Mouse (Mus musculus) ES-Bruce4 (cell line): Measurements from ENCODE around the gene Socs3. TPM values are rescaled to one million over a fixed set of nuclear protein-coding genes. Genes with fewer than 3 reads are reported as not detected.

Experiments used
- H3K27ac ChIP-seq: 2 replicates; pipeline ENCODE4 v1.5.1; 2012; ENCODE audit warnings: low read length, inconsistent platforms; ENCODE audit not compliant: insufficient read depth
- H3K27me3 ChIP-seq: 2 replicates; pipeline ENCODE4 v1.6.1; 2012; ENCODE audit warnings: mild to moderate bottlenecking, low read length, inconsistent platforms; ENCODE audit not compliant: control insufficient read depth, poor library complexity, insufficient read depth, severe bottlenecking
- H3K36me3 ChIP-seq: 2 replicates; pipeline ENCODE4 v1.6.1; 2012; ENCODE audit warnings: inconsistent platforms, mild to moderate bottlenecking, low read length, moderate library complexity; ENCODE audit not compliant: control insufficient read depth, poor library complexity, insufficient read depth, severe bottlenecking
- H3K4me1 ChIP-seq: one replicate; pipeline ENCODE4 v1.8.1; 2011; ENCODE audit warnings: low read length; ENCODE audit not compliant: control insufficient read depth, insufficient read depth
- H3K4me3 ChIP-seq: 2 replicates; pipeline ENCODE4 v1.5.1; 2011; ENCODE audit warnings: low read depth, mild to moderate bottlenecking, low read length
- H3K9ac ChIP-seq: 2 replicates; pipeline ENCODE4 v1.6.1; 2012; ENCODE audit warnings: low read depth, mild to moderate bottlenecking, inconsistent platforms; ENCODE audit not compliant: poor library complexity, severe bottlenecking
- H3K9me3 ChIP-seq: replicated peaks from 2 replicates; pipeline ENCODE4 v1.6.1; 2012; ENCODE audit warnings: mild to moderate bottlenecking, low read length, inconsistent platforms; ENCODE audit not compliant: control insufficient read depth, poor library complexity, insufficient read depth, severe bottlenecking
- CTCF ChIP-seq: IDR thresholded peaks from one replicate; pipeline ENCODE4 v1.8.1; 2011; ENCODE audit warnings: low read depth, low read length
- EP300 ChIP-seq: IDR thresholded peaks from 2 replicates; pipeline ENCODE4 v1.6.1; 2011; ENCODE audit warnings: low read depth, low read length; ENCODE audit not compliant: insufficient read depth
- POLR2A ChIP-seq: IDR thresholded peaks from one replicate; pipeline ENCODE4 v1.8.1; 2011; ENCODE audit warnings: low read length; ENCODE audit not compliant: insufficient read depth
- polyA plus RNA-seq: library from polyadenylated mRNA; stranded (reverse); fragments of >200 nt; gene quantifications from 2 replicates; pipeline ENCODE4 v1.2.4, GENCODE M21; 2011; ENCODE audit warnings: low read depth; ENCODE audit not compliant: missing spikeins, insufficient read depth, insufficient read length

Socs3 gene
- polyA plus RNA-seq, 1 experiment, result 61.5 TPM

DNA sequence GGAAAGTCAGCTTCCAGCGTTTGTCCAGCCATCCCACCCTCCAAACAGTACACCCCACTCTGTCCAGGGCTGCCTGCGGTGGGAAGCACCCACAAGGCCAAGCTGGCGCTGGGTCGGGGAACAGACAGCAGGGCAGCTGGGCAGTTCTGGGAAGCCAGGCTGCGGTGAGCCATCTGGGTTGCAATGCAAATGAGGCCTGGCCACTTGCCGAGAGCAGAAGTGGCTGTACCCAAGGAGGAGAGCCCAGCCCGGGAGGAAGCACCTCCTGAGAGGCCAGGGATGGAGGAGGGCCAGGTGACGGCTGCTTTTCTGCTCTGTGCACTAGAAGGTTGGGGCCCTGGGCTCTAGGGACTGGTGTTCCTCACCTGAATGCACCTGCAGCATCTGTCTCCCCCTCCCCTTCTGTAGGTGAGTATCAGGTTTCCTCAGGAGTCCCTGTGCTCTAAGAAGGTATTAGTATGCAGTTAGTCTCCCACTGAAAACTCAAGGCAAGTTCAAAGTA, 6.3 kb upstream of the Socs3 start:
- no peaks in the 10 kb centered on the region for H3K9me3 ChIP-seq
- H3K4me3 ChIP-seq, result peak overlapping the region; percentile 39
- no peaks in the 10 kb centered on the region for H3K27me3 ChIP-seq
- H3K36me3 ChIP-seq, result no peaks in the 10 kb centered on the region
- H3K9ac ChIP-seq, result peak overlapping the region; percentile 44
- H3K4me1 ChIP-seq, result peaks cover 9% of the 10 kb centered on the region
- peak overlapping the region; percentile 99 for H3K27ac ChIP-seq
- no peak for TF ChIP-seq CTCF
- TF ChIP-seq EP300, result no peak; the same call in 1 of the 2 replicates
- no peak for TF ChIP-seq POLR2A

DNA sequence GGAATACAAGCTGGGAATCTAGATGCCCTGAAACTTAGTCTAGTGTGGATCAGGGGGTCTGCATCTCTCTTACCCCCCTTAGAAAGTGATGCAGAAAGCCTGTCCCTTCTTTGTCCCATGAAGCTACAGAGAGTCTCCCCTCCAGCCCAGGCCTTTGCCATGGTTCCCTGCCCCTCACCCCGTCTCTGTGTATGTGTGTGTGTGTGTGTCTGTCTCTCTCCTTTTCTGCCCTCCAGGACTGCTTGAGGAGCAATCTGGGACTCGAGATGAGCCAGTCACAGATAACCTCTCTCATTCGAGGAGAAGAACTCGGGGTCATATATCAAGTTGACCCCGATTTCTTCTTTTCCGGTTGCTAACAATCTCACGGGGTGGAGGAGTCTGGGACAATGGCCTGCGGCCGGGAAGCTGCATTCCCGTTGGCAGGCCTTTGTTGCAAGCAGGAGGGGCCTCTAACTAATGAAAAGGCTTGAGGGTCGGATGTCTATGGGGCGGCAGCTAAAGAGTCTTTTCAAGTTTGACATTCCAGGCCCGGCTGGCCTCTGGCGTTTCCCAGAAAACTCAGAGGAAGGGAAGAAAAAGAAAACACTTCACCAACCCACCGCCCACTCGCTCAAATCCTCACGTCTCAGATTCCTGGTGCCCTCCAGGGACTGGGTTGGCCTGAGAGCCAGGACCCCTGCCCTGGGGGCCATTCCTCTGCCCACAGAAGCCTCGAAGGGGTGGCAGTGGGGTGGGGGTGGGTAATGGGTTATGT, 5.5 kb upstream of the Socs3 start:
- TF ChIP-seq EP300 (peak; percentile 99), CTCF (no peak), POLR2A (no peak)
- H3K36me3 ChIP-seq, result no peaks in the 10 kb centered on the region
- H3K4me3 ChIP-seq, result no peak overlapping the region
- H3K9ac ChIP-seq, result peak overlapping the region; percentile 44
- peaks cover 14% of the 10 kb centered on the region for H3K4me1 ChIP-seq
- peak overlapping the region; percentile 99 for H3K27ac ChIP-seq
- no peaks in the 10 kb centered on the region for H3K27me3 ChIP-seq
- no peaks in the 10 kb centered on the region for H3K9me3 ChIP-seq

DNA sequence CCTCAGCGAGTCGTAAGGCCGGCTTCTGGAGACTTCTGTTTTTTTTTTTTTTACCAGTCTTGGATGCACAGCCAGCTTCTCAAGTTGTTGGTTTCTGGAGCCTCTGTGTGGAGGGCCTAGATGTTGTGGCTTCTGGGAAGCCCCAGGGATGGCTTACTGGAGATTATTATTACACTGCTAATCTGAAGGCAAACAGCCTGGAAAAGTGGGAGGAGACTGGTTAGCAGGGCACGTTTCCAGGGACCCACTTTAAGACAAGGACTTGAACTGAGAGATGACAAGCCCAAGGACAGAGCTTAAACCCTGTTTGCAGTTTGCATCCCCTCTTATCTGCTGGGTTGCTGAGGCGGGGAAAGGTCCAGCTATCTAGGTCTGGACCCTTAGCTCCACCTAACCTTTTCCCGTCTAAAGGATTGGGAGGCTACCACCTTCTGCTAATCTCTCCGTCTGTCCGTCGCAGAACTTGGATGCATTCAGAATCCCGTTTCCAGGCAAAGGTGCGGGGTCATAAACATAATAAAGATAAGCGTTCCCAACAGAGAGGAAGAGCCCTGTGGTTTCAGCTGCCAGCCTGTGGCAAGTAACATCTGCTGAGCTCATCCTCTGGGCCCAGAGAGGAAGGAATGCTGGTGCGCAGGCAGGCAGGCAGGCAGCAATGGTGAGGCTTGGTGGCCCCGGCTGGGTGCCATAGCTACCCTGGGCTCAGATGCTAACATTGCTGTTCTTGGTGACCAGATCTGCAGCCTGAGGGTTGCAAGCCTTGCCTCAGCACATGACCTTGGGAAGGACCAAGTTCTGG, 4.7 kb upstream of the Socs3 start:
- Histone ChIP-seq H3K9ac (0 out of 2 replicates have a peak overlapping the region, but pooled peaks have one; percentile 8), H3K4me3 (no peak overlapping the region), H3K27ac (peak overlapping the region; percentile 96), H3K9me3 (no peaks in the 10 kb centered on the region), H3K27me3 (no peaks in the 10 kb centered on the region), H3K4me1 (peaks cover 15% of the 10 kb centered on the region), H3K36me3 (no peaks in the 10 kb centered on the region)
- TF ChIP-seq POLR2A (no peak), EP300 (peak; percentile 96)

DNA sequence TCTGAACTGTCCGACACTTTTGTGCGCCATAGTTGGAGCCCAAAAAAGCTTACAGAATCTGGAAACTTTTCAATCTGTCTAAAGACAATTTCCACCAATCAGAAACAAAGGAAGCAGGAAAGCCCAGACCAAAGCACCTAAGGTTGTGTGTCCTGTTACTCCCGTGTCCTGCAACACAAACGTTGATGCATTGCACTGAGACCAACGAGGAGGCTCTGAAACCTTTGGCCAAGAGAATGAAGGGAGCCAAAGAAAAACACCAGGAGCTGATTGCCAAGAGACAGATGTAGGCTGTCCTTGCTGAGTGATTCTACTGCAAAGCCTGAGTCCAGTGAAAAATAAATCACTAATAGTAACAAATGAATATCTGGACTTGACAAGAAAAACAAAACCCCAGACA, 3.7 kb upstream of the Socs3 start:
- TF ChIP-seq EP300, result no peak
- no peak for TF ChIP-seq CTCF
- no peak for TF ChIP-seq POLR2A

DNA sequence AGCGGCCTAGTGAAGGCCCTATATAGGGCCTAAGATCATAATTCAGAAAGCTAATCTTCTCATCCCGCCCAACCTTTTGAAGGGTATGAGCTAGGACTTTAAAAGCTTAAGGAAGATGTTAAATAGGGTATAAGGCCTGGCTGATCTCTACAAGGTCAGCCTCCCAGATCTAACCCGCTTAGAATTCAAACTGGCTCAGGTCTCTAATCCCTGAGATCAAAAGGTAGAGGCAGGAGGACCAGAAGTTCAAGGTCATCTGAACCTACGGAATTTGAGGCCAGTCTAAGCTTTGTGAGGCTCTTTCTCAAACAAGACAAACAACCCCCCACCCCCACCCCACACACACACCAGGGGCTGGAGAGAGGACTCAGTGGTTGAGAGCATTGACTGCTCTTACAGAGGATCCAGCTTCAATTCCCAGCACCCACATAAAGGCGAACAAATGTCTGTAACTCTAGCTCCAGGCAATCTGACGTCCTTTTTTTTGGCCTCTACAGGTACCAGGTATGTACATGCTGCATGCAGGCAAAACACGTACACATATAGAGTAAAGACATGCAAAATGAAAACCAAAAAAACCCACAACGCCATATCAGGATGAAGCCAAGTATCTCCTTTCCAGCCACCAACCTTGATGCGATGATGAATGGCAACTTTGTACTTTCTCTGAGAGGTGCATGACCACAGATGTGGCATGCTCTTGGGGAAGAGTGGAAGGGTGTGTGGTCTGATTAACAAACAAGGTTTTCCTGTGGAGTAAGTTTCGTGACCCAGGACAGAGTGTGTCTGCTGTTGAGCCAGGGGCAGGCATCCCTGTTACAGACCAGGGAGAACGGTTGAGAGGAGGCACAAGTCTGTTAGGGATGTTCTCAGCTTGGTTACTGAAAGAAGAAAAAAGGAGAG, 3.1 kb upstream of the Socs3 start:
- Histone ChIP-seq H3K9me3 (no peaks in the 10 kb centered on the region), H3K4me1 (peaks cover 13% of the 10 kb centered on the region), H3K27ac (peak overlapping the region; percentile 96), H3K4me3 (no peak overlapping the region), H3K27me3 (no peaks in the 10 kb centered on the region), H3K9ac (no peak overlapping the region), H3K36me3 (peaks cover 2% of the 10 kb centered on the region)
- TF ChIP-seq POLR2A (no peak), CTCF (no peak), EP300 (peak; percentile 95)

More for the DNA sequence above, 3.7 kb upstream of the Socs3 start:
- no peaks in the 10 kb centered on the region for H3K27me3 ChIP-seq
- peak overlapping the region; percentile 96 for H3K27ac ChIP-seq
- no peak overlapping the region for H3K4me3 ChIP-seq
- peaks cover 15% of the 10 kb centered on the region for H3K4me1 ChIP-seq
- no peaks in the 10 kb centered on the region for H3K36me3 ChIP-seq
- no peaks in the 10 kb centered on the region for H3K9me3 ChIP-seq
- no peak overlapping the region for H3K9ac ChIP-seq
